Mouse (Mus musculus) liver, embryonic 16.5 days (tissue): ENCODE data around the gene Fam71f2. TPM values are rescaled to one million over a fixed set of nuclear protein-coding genes. Genes with fewer than 3 reads are reported as not detected.

Experiments used
- ATAC-seq: fragments of 200-750 bp; cut with Nextera tagmentation; 2 replicates; pipeline ENCODE4 v1.8.0; 2017; ENCODE audit warnings: low read depth, mild to moderate bottlenecking, moderate number of reproducible peaks, moderate library complexity
- H3K27ac ChIP-seq: fragments of 300-500 bp; sonication (generic); 2 replicates; pipeline ENCODE4 v1.5.1; 2014; ENCODE audit warnings: mild to moderate bottlenecking, low read length
- H3K27me3 ChIP-seq: fragments of 300-500 bp; sonication (generic); 2 replicates; pipeline ENCODE4 v1.6.1; 2014; ENCODE audit warnings: low read depth, low read length, mixed read lengths; ENCODE audit not compliant: control insufficient read depth, insufficient read depth
- H3K36me3 ChIP-seq: fragments of 300-500 bp; sonication (generic); 2 replicates; pipeline ENCODE4 v1.6.1; 2014; ENCODE audit warnings: mild to moderate bottlenecking; ENCODE audit not compliant: control insufficient read depth, insufficient read depth
- H3K4me1 ChIP-seq: fragments of 300-500 bp; sonication (generic); 2 replicates; pipeline ENCODE4 v1.6.1; 2014; ENCODE audit warnings: low read depth, low read length, mixed read lengths; ENCODE audit not compliant: control insufficient read depth
- H3K4me2 ChIP-seq: fragments of 300-500 bp; sonication (generic); 2 replicates; pipeline ENCODE4 v1.6.1; 2014; ENCODE audit warnings: low read depth, low read length, mixed read lengths
- H3K4me3 ChIP-seq: fragments of 300-500 bp; sonication (generic); 2 replicates; pipeline ENCODE4 v1.5.1; 2014; ENCODE audit warnings: low read depth, mild to moderate bottlenecking, low read length
- H3K9ac ChIP-seq: fragments of 300-500 bp; sonication (generic); 2 replicates; pipeline ENCODE4 v1.6.1; 2014; ENCODE audit warnings: low read depth, low read length
- H3K9me3 ChIP-seq: fragments of 300-500 bp; sonication (generic); replicated peaks from 2 replicates; pipeline ENCODE4 v1.6.1; 2016; ENCODE audit warnings: low read length; ENCODE audit not compliant: control insufficient read depth
- WGBS: fragments of 180-500 bp; shearing (Covaris S2); extraction: QIAGEN DNeasy Blood & Tissue Kit; methylation state at CpG from one replicate; pipeline ENCODE4 v1.1.7; 2014; ENCODE audit not compliant: insufficient replicate concordance; 5-methylcytosine and 5-hydroxymethylcytosine counted together
- polyA plus RNA-seq: library from polyadenylated mRNA; unstranded; fragments of >200 nt; fragmentation: Nextera tagmentation; extraction: Ambion mirVana; gene quantifications from 2 replicates; pipeline ENCODE4 v1.2.1, GENCODE M21; 2015

Fam71f2 gene
- polyA plus RNA-seq, 1 experiment from 2014 or later = 0.13 TPM

DNA sequence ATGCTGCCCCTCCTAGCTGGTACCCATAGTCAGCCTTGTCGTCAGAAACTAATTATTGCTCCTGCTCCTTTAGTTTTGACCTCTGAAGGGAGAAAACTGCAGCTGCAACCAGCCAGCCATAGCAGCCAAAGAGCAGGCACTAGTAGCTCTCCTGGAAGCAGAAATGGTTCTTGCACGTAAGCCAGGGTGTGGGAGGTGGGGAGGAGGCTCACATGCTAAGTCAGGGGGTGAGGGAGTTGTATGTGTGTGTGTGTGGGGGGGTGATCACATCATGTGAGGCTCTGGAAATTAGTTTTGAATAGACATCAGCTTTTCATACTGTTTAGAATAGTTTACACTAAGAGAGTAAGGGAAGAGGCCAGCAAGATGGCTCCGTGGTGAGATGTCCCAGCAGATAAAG, 38.5 kb downstream of the Fam71f2 start:
- 48% methylated on average over 3 of the region's 3 CpGs for WGBS
- no peak for ATAC-seq
- Histone ChIP-seq H3K9me3 (no peaks in the 10 kb centered on the region), H3K36me3 (no peaks in the 10 kb centered on the region), H3K4me3 (no peak overlapping the region), H3K9ac (no peak overlapping the region), H3K4me1 (no peaks in the 10 kb centered on the region), H3K4me2 (no peak overlapping the region), H3K27ac (no peak overlapping the region), H3K27me3 (no peaks in the 10 kb centered on the region)

DNA sequence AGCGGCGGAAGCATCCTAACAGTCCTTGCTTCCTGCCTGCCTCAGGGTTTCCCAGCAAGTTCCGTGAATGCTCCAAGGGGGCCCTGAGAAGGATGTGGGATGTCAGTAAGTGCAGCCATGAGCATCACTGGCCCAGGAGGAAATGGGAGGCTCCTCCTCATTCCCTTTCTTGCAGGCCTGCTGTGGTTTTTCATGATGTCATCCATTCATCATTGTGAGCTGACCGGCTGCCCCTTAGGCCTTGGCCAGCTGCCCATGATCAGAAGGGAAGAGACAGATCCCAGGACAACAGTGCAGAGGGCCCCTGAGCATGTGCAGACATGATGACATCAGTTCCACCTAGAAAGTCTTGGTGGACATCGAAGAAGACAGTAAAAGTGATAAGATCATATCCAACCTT, 39.5 kb downstream of the Fam71f2 start, which contains the start of gene Fam71f1:
Gene Fam71f1, plus strand, starts transcription at position 262 of the 400 bp plus-strand sequence.
- Histone ChIP-seq H3K36me3 (no peaks in the 10 kb centered on the region), H3K27me3 (no peaks in the 10 kb centered on the region), H3K4me1 (no peaks in the 10 kb centered on the region), H3K9me3 (no peaks in the 10 kb centered on the region), H3K9ac (no peak within 1 kb of the TSS), H3K27ac (no peak within 1 kb of the TSS), H3K4me3 (no peak within 1 kb of the TSS), H3K4me2 (no peak within 1 kb of the TSS)
- no peak for ATAC-seq
- 30% methylated on average over 5 of the region's 5 CpGs for WGBS

DNA sequence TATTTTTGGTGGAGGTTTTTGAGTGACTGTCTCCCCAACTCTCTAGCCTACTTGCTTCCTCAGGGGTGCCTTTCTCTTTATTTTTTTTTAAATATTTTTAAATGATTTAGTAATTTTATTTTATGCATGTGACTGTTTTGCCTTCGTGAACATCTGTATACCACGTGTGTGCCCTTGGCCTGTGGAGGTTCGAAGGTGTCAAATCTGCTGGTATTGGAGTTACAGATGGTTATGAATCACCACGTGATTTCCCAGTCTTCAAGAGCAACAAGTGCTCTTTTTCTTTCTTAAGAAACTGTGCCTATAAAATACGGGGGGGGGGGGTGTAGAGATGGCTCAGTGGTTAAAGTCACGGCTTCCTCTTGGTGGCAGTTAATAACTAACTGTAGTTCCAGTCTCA, 42.2 kb downstream of the Fam71f2 start:
- Histone ChIP-seq H3K27me3 (no peaks in the 10 kb centered on the region), H3K4me1 (no peaks in the 10 kb centered on the region), H3K27ac (no peak overlapping the region), H3K9me3 (no peaks in the 10 kb centered on the region), H3K36me3 (no peaks in the 10 kb centered on the region), H3K9ac (no peak overlapping the region), H3K4me3 (no peak overlapping the region), H3K4me2 (no peak overlapping the region)
- 59% methylated on average over 6 of the region's 6 CpGs for WGBS
- no peak for ATAC-seq

DNA sequence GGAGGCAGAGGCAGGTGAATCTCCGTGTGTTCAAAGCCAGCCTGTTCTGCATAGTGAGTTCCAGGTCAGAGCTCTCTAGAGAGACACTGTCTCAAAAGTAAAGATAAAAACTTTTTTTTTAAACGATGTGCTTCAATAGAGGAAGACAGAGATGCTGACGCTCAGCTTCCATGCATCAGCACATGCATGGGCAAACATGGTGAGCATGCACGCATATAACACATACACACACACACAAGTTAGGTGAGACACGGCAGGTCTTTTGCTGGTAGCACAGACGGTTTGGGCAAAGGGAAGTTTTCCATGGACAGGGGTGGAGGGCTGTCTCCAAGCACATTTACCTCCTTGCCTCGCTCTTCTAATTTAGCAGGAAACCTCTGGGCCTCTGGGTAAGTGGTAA, 42.8 kb downstream of the Fam71f2 start:
- WGBS = 65% methylated on average over 7 of the region's 7 CpGs
- Histone ChIP-seq H3K27me3 (no peaks in the 10 kb centered on the region), H3K4me1 (no peaks in the 10 kb centered on the region)

DNA sequence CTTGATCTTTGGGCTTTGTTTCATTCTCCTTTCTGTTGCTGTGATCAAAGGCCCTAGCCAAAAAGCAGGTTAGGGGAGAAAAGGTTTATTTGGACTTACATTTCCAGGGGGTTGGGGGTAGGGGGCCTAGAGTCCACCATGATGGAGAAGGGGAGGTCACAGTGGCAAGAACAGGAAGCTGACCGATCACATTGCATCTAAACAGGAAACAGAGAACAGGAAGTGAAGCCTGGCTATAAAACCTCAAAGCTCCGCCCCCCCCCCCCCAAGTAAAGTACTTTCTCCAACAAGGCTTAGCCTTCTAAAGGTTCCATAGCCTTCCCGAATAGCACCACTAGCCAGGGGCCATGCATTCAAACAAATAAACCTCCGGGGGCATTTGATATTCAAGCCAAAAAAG, 43.3 kb downstream of the Fam71f2 start:
- 35% methylated on average over 4 of the region's 4 CpGs for whole genome bisulfite sequencing
- H3K4me1 ChIP-seq = no peaks in the 10 kb centered on the region

More for the DNA sequence above, 42.8 kb downstream of the Fam71f2 start:
- no peak overlapping the region for H3K4me2 ChIP-seq
- H3K27ac ChIP-seq = no peak overlapping the region
- H3K9ac ChIP-seq = no peak overlapping the region
- H3K4me3 ChIP-seq = no peak overlapping the region
- no peaks in the 10 kb centered on the region for H3K9me3 ChIP-seq
- H3K36me3 ChIP-seq = no peaks in the 10 kb centered on the region
- ATAC-seq = no peak

DNA sequence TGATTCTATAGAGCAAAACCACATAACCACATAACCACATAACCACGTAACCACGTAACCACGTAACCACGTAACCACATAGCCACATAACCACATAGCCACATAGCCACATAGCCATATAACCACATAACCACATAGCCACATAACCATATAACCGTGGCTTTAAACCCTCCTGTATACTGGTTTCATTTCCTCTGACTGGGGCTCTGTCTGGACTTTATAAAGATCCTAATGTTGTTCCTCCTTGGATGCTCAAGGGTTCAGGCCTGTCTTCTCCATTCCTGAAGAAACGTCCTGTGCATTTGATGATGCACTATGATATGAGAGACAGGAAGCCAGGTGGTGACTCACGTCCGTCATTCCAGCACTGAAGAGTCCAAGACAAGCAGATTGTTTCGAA, 47.6 kb downstream of the Fam71f2 start:
- no peaks in the 10 kb centered on the region for H3K27me3 ChIP-seq
- 49% methylated on average over 9 of the region's 9 CpGs for WGBS
- H3K4me3 ChIP-seq = no peak overlapping the region
- H3K36me3 ChIP-seq = no peaks in the 10 kb centered on the region
- no peaks in the 10 kb centered on the region for H3K9me3 ChIP-seq
- no peak overlapping the region for H3K4me2 ChIP-seq
- no peaks in the 10 kb centered on the region for H3K4me1 ChIP-seq
- H3K9ac ChIP-seq = no peak overlapping the region
- H3K27ac ChIP-seq = no peak overlapping the region
- no peak for ATAC-seq

More for the DNA sequence above, 43.3 kb downstream of the Fam71f2 start:
- Histone ChIP-seq H3K27ac (no peak overlapping the region), H3K9ac (no peak overlapping the region), H3K4me3 (no peak overlapping the region), H3K36me3 (no peaks in the 10 kb centered on the region), H3K27me3 (no peaks in the 10 kb centered on the region), H3K4me2 (no peak overlapping the region), H3K9me3 (no peaks in the 10 kb centered on the region)
- ATAC-seq = no peak

DNA sequence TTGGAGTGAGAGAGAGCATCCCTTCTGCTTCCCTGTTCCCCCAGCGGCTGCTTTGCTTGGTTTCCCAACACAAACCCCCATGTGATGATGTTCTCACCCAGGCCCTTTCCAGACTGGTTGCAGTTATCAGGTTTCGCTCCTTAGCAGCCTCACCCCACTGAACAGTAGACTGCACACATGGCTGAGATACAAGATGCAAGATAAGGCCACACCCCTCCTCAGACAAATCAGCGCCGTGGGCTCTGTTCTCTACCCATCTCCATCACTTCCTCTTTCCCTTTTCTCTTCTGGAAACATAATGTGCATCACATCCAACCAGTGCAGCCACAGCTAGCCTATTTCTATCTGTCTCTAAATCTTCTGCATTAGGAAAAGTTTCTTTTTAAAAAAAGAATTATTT, 50.1 kb downstream of the Fam71f2 start:
- Histone ChIP-seq H3K4me1 (no peaks in the 10 kb centered on the region), H3K27me3 (no peaks in the 10 kb centered on the region), H3K9me3 (no peaks in the 10 kb centered on the region), H3K9ac (no peak overlapping the region), H3K4me3 (no peak overlapping the region), H3K27ac (no peak overlapping the region), H3K36me3 (no peaks in the 10 kb centered on the region), H3K4me2 (no peak overlapping the region)
- 42% methylated on average over 4 of the region's 4 CpGs for WGBS
- ATAC-seq = no peak

Other genes with a start within 250 kb of the Fam71f2 start
- not detected in 2 replicates for gene Lep, start 219.4 kb upstream of the Fam71f2 start, polyA plus RNA-seq
- 8.8 and 8.9 TPM in 2 replicates for gene Rbm28, start 114.6 kb upstream of the Fam71f2 start, polyA plus RNA-seq
- gene Prrt4, start 100.0 kb upstream of the Fam71f2 start, polyA plus RNA-seq = 0.04 TPM in 1 of 2 replicates, not detected in the other
- 8.4 and 10.0 TPM in 2 replicates for gene Impdh1, start 63.2 kb upstream of the Fam71f2 start, polyA plus RNA-seq
- gene Hilpda, start 7.1 kb upstream of the Fam71f2 start, polyA plus RNA-seq = 26.1 and 32.4 TPM in 2 replicates
- not detected in 2 replicates for gene Fam71f1, start 39.5 kb downstream of the Fam71f2 start, polyA plus RNA-seq
- gene Calu, start 68.5 kb downstream of the Fam71f2 start, polyA plus RNA-seq = 105 and 109 TPM in 2 replicates
- gene Opn1sw, start 108.9 kb downstream of the Fam71f2 start, polyA plus RNA-seq = 0.07 TPM in 2 replicates
- 0.09 and 0.34 TPM in 2 replicates for gene Ccdc136, start 116.7 kb downstream of the Fam71f2 start, polyA plus RNA-seq
- gene Flnc, start 153.7 kb downstream of the Fam71f2 start, polyA plus RNA-seq = 0.57 and 1.1 TPM in 2 replicates
- 117 and 122 TPM in 2 replicates for gene Atp6v1f, start 188.1 kb downstream of the Fam71f2 start, polyA plus RNA-seq
- 0.13 TPM in 1 of 2 replicates, not detected in the other for gene Atp6v1fnb, start 191.8 kb downstream of the Fam71f2 start, polyA plus RNA-seq
- 1.8 and 2.8 TPM in 2 replicates for gene Kcp, start 228.4 kb downstream of the Fam71f2 start, polyA plus RNA-seq
- 10.3 and 11.4 TPM in 2 replicates for gene Irf5, start 247.0 kb downstream of the Fam71f2 start, polyA plus RNA-seq